Mouse (Mus musculus): ENCODE data around the gene Crtc2.

Crtc2 gene

GRCm38 (mm10) chr3:90266901-90267775 lies 13.2 kb downstream of the Crtc2 start:
- WGBS = 91% methylated on average over 20 of the region's 20 CpGs

- WGBS = 93% methylated on average over 11 of the region's 11 CpGs
Measured at GRCm38 (mm10) chr3:90268190-90268589, 14.2 kb downstream of the Crtc2 start.

- WGBS = 93% methylated on average over 16 of the region's 16 CpGs
Measured at GRCm38 (mm10) chr3:90268971-90269370, 15.0 kb downstream of the Crtc2 start.

GRCm38 (mm10) chr3:90270784-90271183 lies 16.8 kb downstream of the Crtc2 start:
- WGBS = 95% methylated on average over 8 of the region's 8 CpGs

GRCm38 (mm10) chr3:90272170-90272569 lies 18.2 kb downstream of the Crtc2 start:
- 76% methylated on average over 9 of the region's 9 CpGs for WGBS

GRCm38 (mm10) chr3:90273855-90274254 lies 19.9 kb downstream of the Crtc2 start:
- 93% methylated on average over 22 of the region's 22 CpGs for WGBS

GRCm38 (mm10) chr3:90275286-90275685 lies 21.3 kb downstream of the Crtc2 start:
- WGBS = 82% methylated on average over 11 of the region's 11 CpGs

GRCm38 (mm10) chr3:90276858-90277257 lies 22.9 kb downstream of the Crtc2 start:
- WGBS = 72% methylated on average over 16 of the region's 16 CpGs

- 96% methylated on average over 9 of the region's 9 CpGs for WGBS
Measured at GRCm38 (mm10) chr3:90277793-90278192, 23.8 kb downstream of the Crtc2 start.

- WGBS = 97% methylated on average over 10 of the region's 10 CpGs
Measured at GRCm38 (mm10) chr3:90278211-90278610, 24.2 kb downstream of the Crtc2 start.

- 96% methylated on average over 9 of the region's 9 CpGs for WGBS
Measured at GRCm38 (mm10) chr3:90279216-90279615, 25.3 kb downstream of the Crtc2 start.

- 96% methylated on average over 7 of the region's 7 CpGs for WGBS
Measured at GRCm38 (mm10) chr3:90279743-90280142, 25.8 kb downstream of the Crtc2 start.

- 79% methylated on average over 9 of the region's 9 CpGs for WGBS
Measured at GRCm38 (mm10) chr3:90280708-90281107, 26.7 kb downstream of the Crtc2 start.

- WGBS = 95% methylated on average over 2 of the region's 2 CpGs
Measured at GRCm38 (mm10) chr3:90284150-90284549, 30.2 kb downstream of the Crtc2 start.

GRCm38 (mm10) chr3:90289403-90289802 lies 35.4 kb downstream of the Crtc2 start:
- 64% methylated on average over 3 of the region's 3 CpGs for WGBS

- WGBS = 81% methylated on average over 1 of the region's 1 CpGs
Measured at GRCm38 (mm10) chr3:90290602-90291001, 36.6 kb downstream of the Crtc2 start.

- 31% methylated on average over 2 of the region's 2 CpGs for WGBS
Measured at GRCm38 (mm10) chr3:90291982-90292344, 38.0 kb downstream of the Crtc2 start.

- under 1% methylated on average over 45 of the region's 47 CpGs for WGBS
Measured at GRCm38 (mm10) chr3:90292345-90293275, 38.6 kb downstream of the Crtc2 start, which contains the start of gene Gatad2b. Gatad2b (plus strand) TSS chr3:90293178.

- 1% methylated on average over 40 of the region's 68 CpGs for WGBS
Measured at GRCm38 (mm10) chr3:90293352-90294063, 39.5 kb downstream of the Crtc2 start.

- WGBS = 1% methylated on average over 11 of the region's 11 CpGs
Measured at GRCm38 (mm10) chr3:90294064-90294440, 40.1 kb downstream of the Crtc2 start.

- 25% methylated on average over 2 of the region's 2 CpGs for WGBS
Measured at GRCm38 (mm10) chr3:90294651-90295050, 40.7 kb downstream of the Crtc2 start.

- whole genome bisulfite sequencing = 56% methylated on average over 3 of the region's 3 CpGs
Measured at GRCm38 (mm10) chr3:90305801-90306200, 51.8 kb downstream of the Crtc2 start.
